Mouse (Mus musculus) cerebellum, adult 2 months (tissue): ENCODE data around the gene Proser1. TPM values are rescaled to one million over a fixed set of nuclear protein-coding genes. Genes with fewer than 3 reads are reported as not detected.

ENCODE experiments used
- DNase-seq, 2 experiments: peaks; one replicate each; pipeline ENCODE4 v3.0.0; 2021
- H3K27ac ChIP-seq: fragments of 200-500 bp; 2 replicates; pipeline ENCODE4 v1.5.1; 2012; ENCODE audit warnings: low read length, control low read depth, inconsistent platforms; ENCODE audit not compliant: insufficient read depth
- H3K27me3 ChIP-seq: fragments of 200-500 bp; 2 replicates; pipeline ENCODE4 v1.6.1; 2012; ENCODE audit warnings: inconsistent platforms, mild to moderate bottlenecking, low read length, moderate library complexity; ENCODE audit not compliant: control insufficient read depth, insufficient read depth
- H3K4me1 ChIP-seq: fragments of 200-500 bp; 2 replicates; pipeline ENCODE4 v1.6.1; 2011; ENCODE audit warnings: low read length; ENCODE audit not compliant: control insufficient read depth, insufficient read depth
- H3K4me3 ChIP-seq: fragments of 200-500 bp; replicated peaks from 2 replicates; pipeline ENCODE3; 2011; ENCODE audit warnings: mild to moderate bottlenecking, low read depth, low read length, control low read depth; ENCODE audit not compliant: insufficient read depth
- CTCF ChIP-seq: fragments of 200-500 bp; IDR thresholded peaks from 2 replicates; pipeline ENCODE4 v1.5.1; 2011; ENCODE audit warnings: low read depth, mild to moderate bottlenecking, control low read depth, low read length, moderate library complexity, borderline replicate concordance; ENCODE audit not compliant: insufficient read depth
- POLR2A ChIP-seq: fragments of 200-500 bp; IDR thresholded peaks from 2 replicates; pipeline ENCODE4 v1.6.1; 2011; ENCODE audit warnings: low read length, control low read depth, borderline replicate concordance; ENCODE audit not compliant: insufficient read depth
- WGBS: fragments of 180-500 bp; shearing (Covaris S2); methylation state at CpG from one replicate; pipeline ENCODE4 v1.1.7; 2018; 5-methylcytosine and 5-hydroxymethylcytosine counted together
- polyA plus RNA-seq: library from polyadenylated mRNA; depleted of rRNA; stranded (reverse); fragments of >200 nt; gene quantifications from 2 replicates; pipeline ENCODE4 v1.2.3, GENCODE M21; 2012

The Proser1 gene
- polyA plus RNA-seq, 1 experiment: 21.2 TPM

GRCm38 (mm10) chr3:53454984-53455383 is 8.5 kb upstream of the Proser1 start:
- peaks cover 15% of the 10 kb centered on the region for H3K4me1 ChIP-seq
- 86% methylated on average over 7 of the region's 7 CpGs for WGBS
- TF ChIP-seq CTCF (no peak), POLR2A (no peak)
- H3K27me3 ChIP-seq: no peaks in the 10 kb centered on the region
- no peak overlapping the region for H3K27ac ChIP-seq
- DNase-seq: no peak
- H3K4me3 ChIP-seq: no peak overlapping the region

- no peak for DNase-seq
- no peak for TF ChIP-seq POLR2A
- no peak for TF ChIP-seq CTCF
- Histone ChIP-seq H3K4me3 (no peak overlapping the region), H3K4me1 (no peaks in the 10 kb centered on the region; the same call in 1 of the 2 replicates), H3K27me3 (no peaks in the 10 kb centered on the region), H3K27ac (no peak overlapping the region)
- 86% methylated on average over 5 of the region's 5 CpGs for WGBS
Observed at GRCm38 (mm10) chr3:53457750-53458149, 5.7 kb upstream of the Proser1 start.

GRCm38 (mm10) chr3:53460106-53460505 is 3.4 kb upstream of the Proser1 start:
- Histone ChIP-seq H3K4me3 (no peak overlapping the region), H3K27ac (no peak overlapping the region), H3K4me1 (no peaks in the 10 kb centered on the region; the same call in 1 of the 2 replicates), H3K27me3 (no peaks in the 10 kb centered on the region)
- DNase-seq: no peak
- 85% methylated on average over 9 of the region's 9 CpGs for WGBS
- TF ChIP-seq CTCF (no peak), POLR2A (no peak)

- no peak for DNase-seq
- TF ChIP-seq POLR2A (no peak), CTCF (no peak)
- Histone ChIP-seq H3K4me3 (peak overlapping the region; percentile 97), H3K27ac (peak overlapping the region; percentile 96), H3K4me1 (no peaks in the 10 kb centered on the region; the same call in 1 of the 2 replicates), H3K27me3 (no peaks in the 10 kb centered on the region)
- 4% methylated on average over 9 of the region's 9 CpGs for WGBS
Observed at GRCm38 (mm10) chr3:53462701-53463045, 793 bp upstream of the Proser1 start.

GRCm38 (mm10) chr3:53463765-53464114 is 274 bp downstream of the Proser1 start:
- no peaks in the 10 kb centered on the region for H3K27me3 ChIP-seq
- H3K4me1 ChIP-seq: no peaks in the 10 kb centered on the region; the same call in 1 of the 2 replicates
- peak overlapping the region; percentile 72; the same call in 1 of the 2 replicates for H3K27ac ChIP-seq
- TF ChIP-seq POLR2A: no peak
- no peak for TF ChIP-seq CTCF
- 1% methylated on average over 35 of the region's 35 CpGs for WGBS
- no peak for DNase-seq
- H3K4me3 ChIP-seq: peak overlapping the region; percentile 97

GRCm38 (mm10) chr3:53464146-53464698 is 756 bp downstream of the Proser1 start:
- H3K27ac ChIP-seq: no peak overlapping the region
- H3K4me1 ChIP-seq: peaks cover 5% of the 10 kb centered on the region
- peak overlapping the region; percentile 97 for H3K4me3 ChIP-seq
- no peak for TF ChIP-seq CTCF
- no peaks in the 10 kb centered on the region for H3K27me3 ChIP-seq
- no peak for DNase-seq
- WGBS: under 1% methylated on average over 20 of the region's 20 CpGs

- WGBS: 12% methylated on average over 6 of the region's 6 CpGs
- Histone ChIP-seq H3K4me1 (peaks cover 6% of the 10 kb centered on the region), H3K4me3 (peak overlapping the region; percentile 19), H3K27ac (no peak overlapping the region), H3K27me3 (no peaks in the 10 kb centered on the region)
- TF ChIP-seq CTCF: no peak
- no peak for TF ChIP-seq POLR2A
- no peak for DNase-seq
Observed at GRCm38 (mm10) chr3:53465330-53465729, 1.9 kb downstream of the Proser1 start.

GRCm38 (mm10) chr3:53466481-53466880 is 3.0 kb downstream of the Proser1 start:
- H3K4me1 ChIP-seq: peaks cover 6% of the 10 kb centered on the region
- WGBS: 53% methylated on average over 9 of the region's 9 CpGs
- H3K27me3 ChIP-seq: no peaks in the 10 kb centered on the region
- TF ChIP-seq CTCF (no peak), POLR2A (no peak)
- H3K4me3 ChIP-seq: peak overlapping the region; percentile 7
- no peak for DNase-seq
- H3K27ac ChIP-seq: no peak overlapping the region
